Mouse (Mus musculus) Muller cell, postnatal 12 days (primary cell): Measurements from ENCODE around the gene Slc35b3.

Experiments
- DNase-seq: peaks from one replicate; pipeline ENCODE4 v3.0.0-alpha.2; 2015; ENCODE audit errors: inconsistent ontology term

The Slc35b3 gene

DNA sequence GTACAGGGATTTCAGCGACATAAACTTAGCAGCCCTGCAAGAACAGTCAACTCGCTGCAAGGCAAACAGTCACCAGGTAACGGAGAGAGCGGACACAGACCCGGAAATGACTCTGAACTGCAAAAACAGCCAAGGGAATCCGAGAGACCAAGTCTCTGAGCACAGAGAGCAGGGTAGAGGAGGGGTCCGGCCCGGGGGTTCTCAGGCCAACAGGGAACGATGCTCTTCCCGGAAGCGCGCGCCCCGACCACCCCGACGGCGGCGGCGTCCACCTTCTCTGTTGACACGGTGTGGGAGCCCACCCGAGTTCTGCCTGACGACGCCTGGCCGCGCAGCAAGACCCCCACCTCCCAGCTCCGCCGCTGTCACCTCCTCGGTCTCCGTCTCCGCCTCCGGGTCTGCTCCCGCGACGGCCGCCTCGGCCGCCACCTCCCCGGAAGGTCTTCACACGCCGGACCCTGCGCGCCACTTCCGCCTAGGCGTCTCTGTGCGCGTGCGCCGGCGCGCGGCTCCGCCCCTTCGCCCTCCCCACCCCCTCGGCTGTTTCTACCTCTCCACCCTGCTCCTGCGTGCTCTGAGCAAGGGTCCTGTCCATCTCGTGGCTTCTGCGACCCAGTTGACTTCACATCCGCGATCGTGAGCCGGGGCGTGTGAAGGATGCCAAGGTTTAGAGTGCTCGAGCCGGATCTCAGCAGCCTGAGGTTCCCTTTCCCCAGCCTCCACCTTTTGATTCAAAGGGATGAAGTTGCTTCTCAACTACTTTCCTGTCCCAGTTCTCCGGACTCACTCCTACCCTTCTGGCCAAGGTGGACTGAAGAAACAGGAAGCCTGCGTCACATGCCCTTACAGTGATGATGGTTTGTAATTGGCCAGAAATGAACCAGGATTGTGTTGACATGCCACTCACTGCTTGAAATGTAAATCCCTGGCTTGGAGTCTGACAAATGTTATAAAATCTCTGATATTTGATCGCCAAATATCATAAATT lies at the start of gene Slc35b3:
Gene Slc35b3 (minus strand): TSS at position 813 of the 988 bp plus-strand sequence.
- DNase-seq, result peak; percentile 93

DNA sequence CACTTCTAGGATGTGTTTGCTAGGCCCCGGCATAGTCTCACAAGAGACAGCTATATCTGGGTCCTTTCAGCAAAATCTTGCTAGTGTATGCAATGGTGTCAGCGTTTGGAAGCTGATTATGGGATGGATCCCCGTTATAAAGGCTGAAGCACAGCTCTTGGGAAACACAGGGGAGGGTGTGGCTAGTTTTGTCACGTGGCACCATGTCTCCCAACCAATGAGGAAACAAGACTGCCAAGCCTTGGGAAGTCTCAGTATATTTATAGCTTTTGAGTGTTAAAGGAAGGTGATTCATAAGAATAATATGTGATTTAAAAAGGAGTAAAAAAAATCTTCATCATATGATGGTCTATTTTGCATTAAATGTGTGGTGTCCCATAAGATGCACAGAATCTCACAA lies 49.6 kb upstream of the Slc35b3 start:
- DNase-seq, result no peak

DNA sequence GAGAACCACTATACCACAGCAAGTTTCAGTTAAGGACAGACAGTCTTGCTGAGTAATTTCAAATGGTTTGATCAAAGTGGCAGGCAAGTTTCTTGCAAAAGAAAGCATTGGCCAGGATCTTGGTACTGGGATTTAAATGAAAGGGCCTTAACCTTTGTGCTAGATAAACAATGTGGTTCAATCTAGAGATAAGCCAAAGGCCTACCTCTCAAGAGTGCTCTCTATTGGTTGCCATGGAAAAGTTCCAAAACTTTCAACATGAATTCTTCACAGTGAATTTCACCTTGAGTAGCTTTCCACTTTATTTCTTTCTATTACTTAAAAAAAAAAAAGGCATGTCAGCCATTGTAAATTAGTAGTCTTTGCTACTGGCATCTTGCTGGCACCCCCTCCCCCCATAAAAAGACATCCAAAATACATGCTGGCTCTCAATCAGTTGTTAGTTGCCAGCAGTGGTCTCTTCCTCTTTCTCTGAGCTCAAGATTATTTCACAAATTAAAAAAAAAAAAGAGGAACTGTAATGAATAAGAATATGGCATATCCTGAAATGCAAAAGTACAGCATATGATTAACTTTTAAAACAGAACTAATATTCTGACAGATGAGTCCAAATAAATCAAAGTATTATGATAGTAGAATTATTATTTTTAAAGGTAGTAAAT lies 42.6 kb upstream of the Slc35b3 start:
- no peak for DNase-seq

DNA sequence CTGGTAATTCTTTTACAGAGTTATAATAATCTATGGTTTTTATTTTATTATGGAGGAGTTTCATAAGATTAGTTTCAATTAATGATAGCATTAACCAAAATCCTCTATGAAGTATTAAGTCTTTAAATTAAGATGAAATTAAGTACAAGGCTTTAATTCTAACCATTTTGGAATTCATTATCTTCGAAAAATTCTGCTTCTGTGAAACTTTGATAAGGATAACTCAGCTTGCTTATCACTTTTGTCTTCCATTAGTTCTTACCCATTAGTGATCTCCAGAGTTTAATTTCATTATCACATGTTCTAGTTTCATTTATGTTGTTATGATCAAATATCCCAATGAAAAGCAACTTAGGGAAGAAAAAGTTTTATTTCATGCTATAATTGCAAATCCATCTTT lies 41.7 kb upstream of the Slc35b3 start:
- no peak for DNase-seq

DNA sequence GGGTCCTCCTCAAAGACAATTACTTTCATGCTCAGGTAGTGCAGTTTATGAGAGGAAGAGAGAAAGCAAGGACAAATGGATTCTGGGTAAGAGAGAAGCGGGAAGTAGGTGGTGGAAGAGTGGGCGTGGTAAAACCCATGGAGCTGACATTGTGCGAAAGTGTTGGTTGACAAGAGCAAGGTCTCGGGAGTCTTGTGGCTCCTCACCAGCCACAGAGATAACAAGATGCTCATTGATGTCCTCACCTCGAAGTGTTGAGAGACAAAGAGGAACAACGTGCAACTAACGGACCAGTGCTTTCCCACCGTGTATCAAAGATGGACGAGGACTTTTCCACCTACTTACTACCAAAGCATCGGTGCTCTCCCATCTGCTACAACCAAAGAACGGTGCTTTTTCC lies 40.8 kb upstream of the Slc35b3 start:
- DNase-seq, result no peak

DNA sequence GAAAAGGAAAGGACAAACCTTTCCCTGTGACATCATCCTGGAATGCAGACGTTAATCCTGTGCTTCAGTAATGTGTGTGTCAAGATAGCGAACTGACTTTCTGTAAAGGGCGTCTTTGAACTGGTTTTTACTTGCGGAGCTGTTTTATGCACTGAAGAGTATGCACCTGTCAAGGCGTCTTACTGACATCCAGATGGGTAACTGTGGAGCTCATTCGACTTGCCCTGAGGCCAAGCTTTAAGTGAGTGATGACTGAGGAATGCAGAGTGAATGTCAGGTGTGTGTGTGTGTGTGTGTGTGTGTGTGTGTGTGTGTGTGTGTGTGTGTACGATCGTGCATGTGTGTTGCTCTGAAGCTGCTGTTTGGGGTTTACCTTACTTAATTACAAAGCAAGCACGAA lies 38.3 kb upstream of the Slc35b3 start:
- no peak for DNase-seq

DNA sequence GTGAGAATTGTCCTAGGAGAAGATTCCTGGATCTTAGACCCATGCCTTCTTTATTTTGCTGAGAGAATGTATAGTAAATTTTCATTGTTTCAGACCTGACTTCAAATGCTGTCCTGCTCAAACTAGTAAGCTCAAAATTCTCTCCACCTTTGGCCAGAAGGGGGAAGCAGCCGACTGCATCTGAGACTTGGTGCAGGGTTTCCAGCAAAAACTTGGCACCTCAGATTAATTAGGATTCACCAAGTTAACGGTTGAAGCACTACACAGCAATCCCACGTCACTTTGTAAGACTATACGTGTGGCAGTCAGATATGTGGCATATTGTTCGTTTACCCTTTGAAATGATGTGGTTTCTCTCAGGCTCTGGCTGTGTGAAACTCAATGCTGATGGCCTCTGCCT lies 31.9 kb upstream of the Slc35b3 start:
- peak; percentile 54 for DNase-seq

DNA sequence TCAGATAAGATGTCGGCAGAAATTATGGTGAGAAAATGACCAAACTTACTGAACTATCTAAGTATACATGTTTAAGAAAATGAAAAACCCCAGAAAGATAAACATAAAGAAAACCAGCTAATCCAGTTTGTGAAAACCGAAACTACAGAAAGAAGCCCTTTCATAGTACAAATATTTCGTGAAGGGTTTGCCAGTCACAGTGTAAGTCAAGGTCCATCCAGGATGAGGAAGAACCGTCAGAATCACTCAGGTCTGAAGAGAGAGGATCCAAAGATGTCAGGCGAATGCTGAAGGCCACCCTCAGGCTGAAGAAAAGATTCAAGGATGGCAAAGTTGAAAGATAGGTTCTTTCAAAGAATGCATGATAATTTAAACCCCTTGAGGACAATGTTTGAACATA lies 23.1 kb upstream of the Slc35b3 start:
- no peak for DNase-seq

DNA sequence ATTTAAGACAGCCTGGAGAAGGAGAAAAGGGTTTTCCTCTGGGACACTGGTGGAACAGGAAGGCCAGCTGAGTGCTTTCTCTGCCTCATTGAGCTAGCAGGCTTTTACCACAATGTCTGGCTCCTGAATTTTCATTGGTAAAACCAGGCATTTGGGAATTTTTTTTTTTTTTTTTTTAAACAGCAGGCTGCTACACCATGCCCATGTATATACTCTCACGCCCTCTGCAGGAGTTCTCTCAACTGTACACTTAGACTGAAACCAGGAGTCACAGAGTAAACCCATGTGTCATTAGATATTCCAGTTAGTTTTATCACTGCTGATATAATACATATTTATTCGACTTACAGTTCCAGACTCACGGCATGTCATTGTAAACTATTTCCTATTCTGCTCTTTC lies 20.2 kb upstream of the Slc35b3 start:
- DNase-seq, result no peak

DNA sequence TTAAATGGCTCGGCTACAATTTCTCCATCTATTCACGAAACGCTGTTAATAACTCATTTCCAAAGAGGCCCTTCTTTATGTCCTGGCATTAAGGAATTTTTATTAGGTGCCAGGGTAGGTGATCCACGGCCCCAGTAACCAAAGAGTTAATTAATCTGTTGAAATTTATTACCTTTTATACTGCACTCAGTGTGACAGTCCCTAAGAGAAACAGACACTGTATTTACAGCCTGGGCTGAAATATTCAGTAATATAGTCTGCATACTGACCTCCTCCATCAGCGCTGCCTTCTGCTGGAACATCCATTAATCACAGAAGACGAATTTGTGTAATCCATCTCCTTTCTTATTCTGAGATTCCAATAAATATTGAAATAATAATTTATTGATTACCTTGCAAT lies 16.3 kb upstream of the Slc35b3 start:
- no peak for DNase-seq

DNA sequence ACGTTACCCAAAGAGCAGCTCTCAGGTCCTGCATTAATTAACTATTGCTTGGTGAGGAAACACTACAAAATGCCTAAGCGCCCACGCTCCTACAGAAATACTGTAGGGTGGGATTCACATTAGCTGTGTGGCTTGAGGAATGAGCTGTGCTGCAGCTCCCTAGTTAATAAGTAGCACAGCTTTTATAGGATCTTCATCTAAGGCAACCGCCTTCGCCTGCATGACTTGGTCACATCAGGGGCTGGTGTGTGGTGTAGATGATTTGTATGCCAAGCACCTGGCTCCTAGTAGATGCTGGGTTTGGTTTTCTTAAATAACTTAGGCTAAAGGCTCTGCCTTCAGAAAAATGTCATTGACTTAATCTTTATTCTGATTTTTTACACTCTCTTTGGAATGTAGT lies 15.2 kb upstream of the Slc35b3 start:
- no peak for DNase-seq

DNA sequence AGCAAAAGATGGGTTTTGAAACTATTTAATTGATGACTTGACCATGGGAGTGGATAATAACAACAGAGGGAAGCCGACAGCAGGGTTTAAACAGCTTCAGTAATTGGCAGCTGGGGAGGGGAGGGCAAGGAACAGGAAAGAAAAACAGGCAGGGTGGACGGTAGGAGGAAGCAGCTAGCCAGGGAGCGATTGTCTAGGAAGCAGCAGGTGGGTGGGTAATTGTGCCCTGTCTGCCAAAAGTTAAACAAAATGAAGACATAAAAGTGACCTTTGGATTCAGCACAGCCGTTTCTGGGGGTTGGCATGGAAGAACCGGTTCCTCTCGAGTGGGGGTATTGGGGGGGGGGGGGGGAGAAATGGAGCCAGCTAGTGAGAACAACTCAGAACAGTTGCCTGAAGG lies 11.9 kb upstream of the Slc35b3 start:
- DNase-seq, result no peak

DNA sequence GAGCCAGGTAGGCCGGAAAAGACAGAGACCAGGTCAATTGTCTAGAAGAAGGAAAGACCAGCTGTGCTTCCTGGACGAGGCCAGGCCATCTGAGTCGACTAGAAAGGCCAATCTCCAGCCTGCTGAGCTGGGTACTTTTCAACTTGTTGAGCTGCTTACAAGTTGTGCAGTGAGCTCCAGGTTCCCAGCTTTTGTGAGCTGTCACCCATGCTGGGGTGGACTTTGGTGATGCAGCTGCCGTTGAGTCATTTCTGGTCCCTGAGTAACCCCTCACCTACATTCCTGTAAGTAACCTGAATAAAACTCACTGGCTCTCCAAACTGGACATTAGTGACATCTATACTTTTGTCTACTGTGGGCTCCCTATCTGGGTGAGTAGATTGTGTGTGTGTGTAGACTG lies 10.4 kb upstream of the Slc35b3 start:
- DNase-seq, result no peak

DNA sequence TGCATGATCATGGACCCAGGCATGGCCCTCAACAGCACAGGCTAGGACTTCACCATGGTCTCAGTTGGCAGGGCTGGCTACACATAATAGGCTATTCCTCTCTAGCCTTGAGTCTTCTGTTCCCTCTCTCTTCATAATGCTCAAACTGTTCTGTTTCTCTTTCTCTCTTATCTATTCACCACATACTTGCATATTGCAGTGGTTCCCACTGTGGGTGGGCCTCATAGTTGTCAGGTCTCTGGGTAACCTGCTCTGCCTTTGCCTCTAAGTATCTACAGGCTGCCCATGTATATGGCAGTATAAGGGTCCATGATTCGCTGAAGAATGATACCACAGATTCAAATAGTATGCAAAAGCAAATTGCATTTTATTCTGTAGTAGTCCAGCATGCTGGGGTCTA lies 6.8 kb upstream of the Slc35b3 start:
- no peak for DNase-seq

DNA sequence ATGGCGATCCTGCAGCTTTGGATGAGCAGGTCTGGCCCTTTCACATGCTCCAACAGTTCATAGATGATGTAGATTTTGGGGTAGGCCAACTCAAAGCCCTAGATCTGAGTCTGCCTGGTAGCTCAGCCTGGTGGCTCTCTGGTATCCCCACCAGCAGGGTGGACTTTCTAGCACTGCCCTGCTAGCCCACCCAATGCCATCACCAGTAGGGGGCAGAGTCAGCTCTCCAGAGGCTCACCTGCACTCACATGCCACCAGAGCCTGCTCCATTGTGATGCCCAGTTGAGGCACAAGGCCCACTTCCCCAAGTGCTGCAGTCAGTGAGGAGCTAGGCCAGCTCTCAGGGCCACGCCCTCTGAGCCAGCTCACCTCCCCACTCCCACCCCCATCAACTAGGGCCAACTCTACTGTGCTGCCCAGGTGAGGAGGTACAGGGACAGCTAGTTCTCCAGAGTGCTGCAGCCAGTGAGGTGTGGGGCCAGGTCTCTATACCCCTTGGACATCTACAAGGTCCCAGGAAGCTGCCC lies 6.3 kb upstream of the Slc35b3 start:
- no peak for DNase-seq

DNA sequence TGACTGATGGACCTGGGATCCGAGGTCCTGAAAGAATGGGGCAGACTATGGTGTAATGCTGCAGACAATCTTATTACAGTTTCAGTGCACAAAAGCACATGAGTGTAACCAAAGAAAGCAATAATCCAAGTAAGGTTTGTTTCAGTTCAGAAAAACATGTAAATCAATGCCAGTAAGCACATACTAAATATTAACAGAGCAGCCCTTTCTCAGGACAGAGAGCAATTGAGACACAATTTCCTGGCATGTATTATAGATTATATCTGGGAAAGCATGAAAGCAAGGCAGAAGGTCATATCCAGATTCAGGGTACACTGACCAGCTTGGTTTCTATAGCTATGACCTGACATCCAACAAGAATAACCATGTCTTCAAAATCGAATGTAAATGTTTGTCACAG lies 2.1 kb upstream of the Slc35b3 start:
- no peak for DNase-seq

DNA sequence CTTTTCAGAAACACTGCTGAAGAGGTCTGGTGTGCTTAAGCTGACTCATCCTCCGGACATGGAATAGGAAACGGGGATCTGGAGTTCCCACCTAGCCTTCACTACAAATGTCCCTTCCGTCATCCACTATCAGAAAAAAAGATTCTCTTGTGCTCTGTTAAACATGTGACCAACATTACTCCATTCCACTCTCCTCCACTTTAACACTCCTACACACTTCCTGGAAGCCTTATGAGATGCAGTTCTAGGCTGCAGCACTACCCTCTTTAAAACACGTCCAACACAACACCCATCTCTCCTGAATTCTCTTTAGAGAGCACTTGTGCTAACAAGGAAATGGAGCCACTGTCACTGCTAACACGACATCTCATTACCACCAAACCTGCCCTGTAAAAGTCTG lies 2.6 kb downstream of the Slc35b3 start:
- no peak for DNase-seq

DNA sequence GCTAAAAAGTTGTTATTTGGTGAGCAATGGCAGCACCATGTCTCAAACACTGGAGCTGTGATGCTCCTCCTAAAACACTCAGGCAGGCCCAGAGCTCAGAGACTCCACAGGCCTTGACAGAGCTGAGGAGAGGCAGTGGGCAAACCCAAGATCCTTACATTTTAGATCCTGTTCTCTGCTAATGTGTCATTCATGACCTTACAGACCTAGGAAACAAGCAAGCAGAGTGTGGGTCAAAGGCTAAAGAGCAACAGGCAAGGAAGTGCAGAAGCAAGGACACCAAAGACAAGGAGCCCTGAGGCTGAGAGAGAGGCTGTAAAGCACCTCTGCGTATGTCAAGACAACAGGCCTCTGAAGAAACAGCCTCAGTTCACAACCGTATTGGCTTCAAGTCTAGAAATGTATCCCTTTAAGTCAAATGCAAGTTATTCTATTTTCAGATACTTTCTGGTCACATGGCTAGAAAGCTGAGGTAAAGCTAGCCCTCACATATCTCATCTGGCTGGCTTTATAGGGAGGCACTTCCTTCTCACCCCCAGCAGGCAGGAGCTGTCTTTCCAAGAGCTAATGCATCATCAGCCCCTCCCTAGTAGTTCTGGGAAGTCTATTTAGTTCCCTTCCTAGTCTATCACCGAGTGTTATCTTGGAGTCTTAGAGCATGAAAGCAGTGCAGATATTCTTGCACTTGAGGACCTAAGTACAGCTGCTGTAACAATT lies 14.2 kb downstream of the Slc35b3 start:
- DNase-seq, result no peak

DNA sequence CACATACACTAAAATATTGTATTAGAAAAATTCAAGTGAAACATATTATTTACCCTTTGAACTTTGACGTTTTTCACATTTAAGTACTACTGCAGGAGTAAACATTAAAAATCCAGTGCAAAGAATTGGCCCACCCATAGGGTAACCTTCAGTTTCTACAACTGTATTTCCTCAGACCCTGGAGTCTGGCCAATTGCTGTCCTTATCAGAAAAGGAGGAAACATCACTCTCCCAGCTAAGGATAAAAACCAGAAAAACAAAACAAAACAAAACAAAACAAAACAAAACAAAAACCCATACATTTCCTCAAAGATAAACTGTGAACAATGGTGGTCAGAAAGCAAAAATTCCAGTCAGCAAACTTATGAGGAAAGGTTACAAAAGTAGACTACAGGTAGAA lies 14.9 kb downstream of the Slc35b3 start:
- DNase-seq, result no peak

DNA sequence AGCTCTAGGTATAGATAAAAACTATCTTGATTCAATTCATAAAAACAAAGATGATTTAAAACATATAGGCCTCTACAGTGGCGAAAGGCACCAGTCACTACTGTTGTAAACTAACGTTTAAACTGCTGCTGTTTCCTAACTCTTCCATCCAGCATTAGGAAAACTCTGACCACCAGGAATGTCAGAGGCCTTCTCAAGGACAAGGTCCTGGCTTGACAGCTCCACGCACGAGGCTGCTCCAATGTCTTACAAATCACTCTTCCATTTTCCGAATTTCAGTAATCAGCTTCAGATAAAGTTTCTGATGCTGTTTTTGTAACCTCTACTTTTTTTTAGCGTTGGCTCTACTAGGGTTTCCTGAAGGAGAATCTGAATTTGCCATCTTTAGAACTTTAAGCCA lies 15.7 kb downstream of the Slc35b3 start:
- DNase-seq, result no peak

DNA sequence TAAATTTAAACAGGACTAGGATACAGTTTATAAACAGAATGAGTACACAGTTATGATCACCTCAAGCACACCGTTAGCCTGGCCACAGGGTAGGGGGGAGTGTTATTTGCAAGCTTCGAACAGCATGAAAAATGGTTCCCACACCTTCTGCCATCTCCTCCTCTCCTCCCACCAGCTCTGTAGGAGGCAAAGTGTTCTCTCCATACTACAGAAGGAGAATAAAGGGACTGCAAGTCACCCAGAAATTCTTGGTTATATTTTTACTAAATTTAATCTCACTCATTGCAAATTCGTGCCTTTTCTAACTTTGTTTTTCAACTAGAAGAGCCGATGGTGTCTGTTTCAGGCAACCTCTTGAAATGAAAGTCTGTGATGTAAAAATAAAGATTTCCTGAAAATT lies 18.9 kb downstream of the Slc35b3 start:
- no peak for DNase-seq

DNA sequence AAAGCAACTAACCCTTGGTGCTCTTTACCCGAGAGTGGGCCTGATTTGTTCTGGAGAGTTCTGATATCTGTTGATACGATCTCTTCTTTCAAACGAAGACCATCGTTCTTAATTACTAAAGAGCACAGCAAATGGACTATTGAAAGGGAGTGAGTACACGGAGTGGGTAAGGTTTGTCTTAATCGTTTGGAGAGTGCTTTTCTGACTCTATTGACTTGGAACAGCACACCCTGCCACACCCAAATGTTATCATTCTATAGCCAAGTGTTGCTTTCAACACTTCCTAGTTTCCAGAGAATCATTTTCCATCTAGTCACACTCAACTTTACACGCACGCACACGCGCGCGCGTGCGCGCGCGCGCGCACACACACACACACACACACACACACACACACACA lies 19.4 kb downstream of the Slc35b3 start:
- DNase-seq, result no peak
